Mouse (Mus musculus): ENCODE results near the gene Trpv2. TPM values are rescaled to one million over a fixed set of nuclear protein-coding genes. Genes with fewer than 3 reads are reported as not detected.

Gene Trpv2
- polyA plus RNA-seq, 1 experiment from 2014 or later = 3.9 TPM

DNA sequence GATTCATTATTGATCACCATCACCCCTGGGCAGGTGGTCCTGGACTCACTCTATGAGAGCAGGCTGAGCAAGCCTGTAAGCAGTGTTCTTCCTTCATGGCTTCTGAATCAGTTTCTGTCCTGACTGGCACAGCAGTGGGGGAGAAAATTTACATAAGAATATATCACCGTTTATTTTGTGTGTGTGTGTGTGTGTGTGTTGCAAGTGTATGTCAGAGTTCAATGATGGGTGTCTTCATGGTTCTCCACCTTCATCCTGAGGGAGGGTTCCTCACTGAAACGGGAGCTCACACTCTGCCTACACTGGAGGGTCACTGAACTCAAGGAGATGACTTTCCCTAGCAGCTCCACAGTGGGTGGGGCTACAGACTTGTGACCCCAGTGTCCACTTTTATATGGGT, 33.3 kb upstream of the Trpv2 start:
- Histone ChIP-seq H3K27me3 (ENCODE audit: insufficient read depth, low read length) (peaks cover 19% of the 10 kb centered on the region; the same call in 1 of the 2 replicates), H3K4me2 (no peak overlapping the region), H3K36me3 (ENCODE audit: insufficient read depth) (no peaks in the 10 kb centered on the region), H3K27ac (ENCODE audit: low read depth) (no peak overlapping the region), H3K9me3 (ENCODE audit: low read depth, low read length) (no peaks in the 10 kb centered on the region), H3K4me1 (ENCODE audit: insufficient read depth) (no peaks in the 10 kb centered on the region), H3K4me3 (ENCODE audit: low read depth, low read length) (no peak overlapping the region), H3K9ac (no peak overlapping the region)
- DNase-seq = no peak
- ATAC-seq (ENCODE audit: insufficient read depth) = no peak
- WGBS = 57% methylated on average over 2 of the region's 2 CpGs
- no peak for TF ChIP-seq CTCF (IDR thresholded peaks at IDR 0.05; ENCODE audit: low read depth)

- ATAC-seq (ENCODE audit: insufficient read depth) (no peak), DNase-seq (no peak)
- Histone ChIP-seq H3K4me3 (ENCODE audit: low read depth, low read length) (no peak overlapping the region), H3K9ac (no peak overlapping the region), H3K9me3 (ENCODE audit: low read depth, low read length) (no peaks in the 10 kb centered on the region), H3K4me2 (no peak overlapping the region), H3K4me1 (ENCODE audit: insufficient read depth) (no peaks in the 10 kb centered on the region), H3K27ac (ENCODE audit: low read depth) (no peak overlapping the region), H3K27me3 (ENCODE audit: insufficient read depth, low read length) (peaks cover 19% of the 10 kb centered on the region; the same call in 1 of the 2 replicates), H3K36me3 (ENCODE audit: insufficient read depth) (no peaks in the 10 kb centered on the region)
- TF ChIP-seq CTCF (IDR thresholded peaks at IDR 0.05; ENCODE audit: low read depth) = no peak
- 75% methylated on average over 8 of the region's 8 CpGs for WGBS
These were observed 32.7 kb upstream of the Trpv2 start for GRCm38 (mm10) chr11:62541581-62541980.

DNA sequence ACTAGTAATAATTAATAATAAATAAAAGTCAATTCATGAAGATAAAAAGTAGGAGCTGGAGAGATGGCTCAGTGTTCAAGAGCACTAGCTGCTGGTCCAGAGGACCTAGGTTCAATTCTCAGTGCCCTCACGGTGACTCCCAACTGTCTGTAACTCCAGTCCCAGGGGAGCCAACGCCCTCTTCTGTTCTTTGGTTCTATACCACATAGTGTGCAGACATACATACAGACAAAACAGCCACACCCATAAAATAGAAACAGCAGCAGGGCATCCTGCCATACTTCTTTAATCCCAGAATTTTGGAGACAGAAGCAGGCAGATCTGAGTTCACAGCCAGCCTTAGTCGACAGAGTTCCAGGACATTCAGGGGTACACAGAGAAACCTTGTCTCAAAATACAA, 30.3 kb upstream of the Trpv2 start:
- no peak overlapping the region for H3K4me3 ChIP-seq (ENCODE audit: low read depth, low read length)
- no peak for ATAC-seq (ENCODE audit: insufficient read depth)
- no peaks in the 10 kb centered on the region for H3K36me3 ChIP-seq (ENCODE audit: insufficient read depth)
- H3K9ac ChIP-seq = no peak overlapping the region
- no peaks in the 10 kb centered on the region for H3K4me1 ChIP-seq (ENCODE audit: insufficient read depth)
- H3K4me2 ChIP-seq = no peak overlapping the region
- DNase-seq = no peak
- WGBS = 88% methylated on average over 3 of the region's 3 CpGs
- no peaks in the 10 kb centered on the region for H3K9me3 ChIP-seq (ENCODE audit: low read depth, low read length)
- peaks cover 14% of the 10 kb centered on the region; the same call in 1 of the 2 replicates for H3K27me3 ChIP-seq (ENCODE audit: insufficient read depth, low read length)
- no peak for TF ChIP-seq CTCF (IDR thresholded peaks at IDR 0.05; ENCODE audit: low read depth)
- H3K27ac ChIP-seq (ENCODE audit: low read depth) = no peak overlapping the region

DNA sequence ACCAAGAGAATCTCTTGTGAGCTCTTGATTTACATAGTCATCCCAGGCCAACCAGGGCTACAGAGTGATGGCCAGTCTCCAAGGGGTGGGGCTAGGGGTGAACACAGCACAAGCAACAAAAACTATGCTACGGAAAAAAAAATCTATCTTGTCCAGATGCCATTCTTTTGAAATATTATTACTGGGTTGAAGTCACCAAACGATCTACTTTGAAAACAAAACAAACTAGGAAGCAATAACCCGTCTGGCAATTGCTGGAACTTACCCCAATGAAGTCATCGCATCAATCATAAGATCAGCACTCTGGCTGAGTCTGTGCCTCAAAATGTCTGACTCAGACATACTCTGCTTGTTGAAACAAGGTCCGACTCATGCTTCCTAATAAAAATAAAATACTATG, 24.5 kb upstream of the Trpv2 start:
- peak overlapping the region; percentile 79 for H3K9ac ChIP-seq
- peaks cover 20% of the 10 kb centered on the region for H3K36me3 ChIP-seq (ENCODE audit: insufficient read depth)
- H3K4me2 ChIP-seq = peak overlapping the region; percentile 70
- H3K9me3 ChIP-seq (ENCODE audit: low read depth, low read length) = no peaks in the 10 kb centered on the region
- no peak for TF ChIP-seq CTCF (IDR thresholded peaks at IDR 0.05; ENCODE audit: low read depth)
- H3K4me3 ChIP-seq (ENCODE audit: low read depth, low read length) = peak overlapping the region; percentile 69
- peak; percentile 81 for DNase-seq
- ATAC-seq (ENCODE audit: insufficient read depth) = no peak
- peaks cover 21% of the 10 kb centered on the region; the same call in 1 of the 2 replicates for H3K4me1 ChIP-seq (ENCODE audit: insufficient read depth)
- no peaks in the 10 kb centered on the region for H3K27me3 ChIP-seq (ENCODE audit: insufficient read depth, low read length)
- peak overlapping the region; percentile 95 for H3K27ac ChIP-seq (ENCODE audit: low read depth)
- 7% methylated on average over 5 of the region's 5 CpGs for WGBS

DNA sequence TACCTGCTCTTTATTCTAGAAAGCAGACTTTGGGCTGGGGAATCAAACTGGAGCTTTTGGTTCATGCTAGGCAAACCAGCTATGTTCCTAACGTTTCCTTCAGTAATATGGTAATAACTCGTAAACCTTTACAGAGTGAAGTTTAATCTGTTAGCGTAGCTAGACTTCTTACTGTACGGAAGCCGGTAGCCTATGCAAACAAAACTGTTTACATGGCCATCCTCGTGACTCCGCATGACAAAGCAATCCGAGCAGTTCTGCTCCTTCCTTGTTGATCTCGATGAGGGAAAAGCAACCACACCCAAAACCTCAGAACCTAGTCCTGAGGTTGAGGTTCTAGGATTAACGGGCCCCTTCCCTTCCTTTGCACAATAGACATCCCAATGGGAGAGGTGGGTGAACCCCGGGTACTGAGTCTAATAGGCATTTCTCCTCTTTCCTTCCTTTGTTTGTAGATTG, 24.0 kb upstream of the Trpv2 start:
- Histone ChIP-seq H3K27ac (ENCODE audit: low read depth) (peak overlapping the region; percentile 95), H3K9ac (peak overlapping the region; percentile 79), H3K4me1 (ENCODE audit: insufficient read depth) (peaks cover 21% of the 10 kb centered on the region; the same call in 1 of the 2 replicates), H3K4me2 (peak overlapping the region; percentile 70), H3K36me3 (ENCODE audit: insufficient read depth) (peaks cover 24% of the 10 kb centered on the region), H3K27me3 (ENCODE audit: insufficient read depth, low read length) (no peaks in the 10 kb centered on the region), H3K4me3 (ENCODE audit: low read depth, low read length) (peak overlapping the region; percentile 69), H3K9me3 (ENCODE audit: low read depth, low read length) (no peaks in the 10 kb centered on the region)
- DNase-seq (peak; percentile 81), ATAC-seq (ENCODE audit: insufficient read depth) (peak; percentile 36)
- whole genome bisulfite sequencing = under 1% methylated on average over 11 of the region's 11 CpGs
- no peak for TF ChIP-seq CTCF (IDR thresholded peaks at IDR 0.05; ENCODE audit: low read depth)

- ATAC-seq (ENCODE audit: insufficient read depth) (peak; percentile 95), DNase-seq (peak; percentile 100)
- TF ChIP-seq CTCF (IDR thresholded peaks at IDR 0.05; ENCODE audit: low read depth) = no peak
- Histone ChIP-seq H3K4me2 (peak within 1 kb of the TSS; percentile 70), H3K4me3 (ENCODE audit: low read depth, low read length) (peak within 1 kb of the TSS; percentile 69), H3K27me3 (ENCODE audit: insufficient read depth, low read length) (no peaks in the 10 kb centered on the region), H3K9me3 (ENCODE audit: low read depth, low read length) (no peaks in the 10 kb centered on the region), H3K9ac (peak within 1 kb of the TSS; percentile 81), H3K27ac (ENCODE audit: low read depth) (peak within 1 kb of the TSS; percentile 95), H3K36me3 (ENCODE audit: insufficient read depth) (peaks cover 27% of the 10 kb centered on the region), H3K4me1 (ENCODE audit: insufficient read depth) (peaks cover 21% of the 10 kb centered on the region; the same call in 1 of the 2 replicates)
- WGBS = under 1% methylated on average over 40 of the region's 40 CpGs
These were observed 23.5 kb upstream of the Trpv2 start, which contains the start of gene Ubb for GRCm38 (mm10) chr11:62550727-62551225. Gene Ubb (plus strand): TSS chr11:62551171.

DNA sequence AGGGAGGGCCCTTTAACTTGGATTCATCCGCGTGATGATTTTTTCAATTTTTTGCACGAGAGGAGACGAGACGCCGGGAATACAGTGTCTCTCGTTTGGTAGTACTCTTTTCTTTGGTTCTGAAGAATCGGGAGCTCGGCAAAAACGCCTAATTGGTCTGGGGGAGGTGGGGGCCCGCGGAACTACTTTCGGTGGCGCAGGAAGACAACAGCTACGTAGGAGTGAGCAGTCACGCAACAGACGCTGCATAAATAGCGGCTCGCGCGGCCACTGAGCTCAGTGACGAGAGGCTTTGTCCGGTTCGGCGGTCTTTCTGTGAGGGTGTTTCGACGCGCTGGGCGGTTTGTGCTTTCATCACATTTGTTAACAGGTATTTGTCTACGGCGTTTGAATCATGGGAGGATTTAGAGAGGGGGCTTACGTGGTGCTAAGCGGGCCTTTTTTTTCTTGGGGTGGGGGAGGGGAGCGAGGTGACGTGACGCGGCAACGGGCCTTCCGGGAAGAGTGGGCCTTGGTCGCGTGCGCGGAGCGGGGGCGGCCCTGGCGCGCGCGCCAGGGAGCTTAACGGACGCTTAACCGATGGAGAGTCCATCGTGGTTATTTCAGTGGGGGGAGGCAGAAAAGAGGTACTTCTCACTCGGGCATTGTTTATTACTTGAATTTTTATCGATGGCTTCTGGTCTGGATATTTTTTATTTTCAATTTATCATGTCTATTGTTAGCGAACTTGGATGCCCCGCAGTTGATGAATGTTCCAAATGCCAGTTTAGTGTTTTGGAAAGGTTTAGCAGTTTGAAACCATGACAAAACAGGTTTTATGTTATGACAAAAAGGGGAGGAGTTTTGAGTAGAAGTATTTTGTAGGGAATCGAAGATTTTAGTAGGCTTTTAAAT, 22.8 kb upstream of the Trpv2 start:
- peak overlapping the region; percentile 81 for H3K9ac ChIP-seq
- TF ChIP-seq CTCF (IDR thresholded peaks at IDR 0.05; ENCODE audit: low read depth) = no peak
- peak overlapping the region; percentile 70 for H3K4me2 ChIP-seq
- peaks cover 27% of the 10 kb centered on the region for H3K36me3 ChIP-seq (ENCODE audit: insufficient read depth)
- DNase-seq (peak; percentile 96), ATAC-seq (ENCODE audit: insufficient read depth) (peak; percentile 86)
- H3K27ac ChIP-seq (ENCODE audit: low read depth) = peak overlapping the region; percentile 92
- H3K4me3 ChIP-seq (ENCODE audit: low read depth, low read length) = peak overlapping the region; percentile 69
- WGBS = under 1% methylated on average over 58 of the region's 58 CpGs
- H3K9me3 ChIP-seq (ENCODE audit: low read depth, low read length) = no peaks in the 10 kb centered on the region
- H3K4me1 ChIP-seq (ENCODE audit: insufficient read depth) = peaks cover 21% of the 10 kb centered on the region; the same call in 1 of the 2 replicates
- H3K27me3 ChIP-seq (ENCODE audit: insufficient read depth, low read length) = no peaks in the 10 kb centered on the region
